Mouse (Mus musculus): ENCODE data around the gene Ubl5.
"Not testable (repeated sequence)": the region's sequence is repeated elsewhere in the genome, so short reads cannot be mapped to it uniquely, and the experiment has no call there.

The Ubl5 gene

GRCm38 (mm10) chr9:20642101-20642895 lies at the start of gene Ubl5:
Gene Ubl5, plus strand, starts transcription at chr9:20642878.
- peak; percentile 47 to 63 for DNase-seq

- no peak for DNase-seq
These were observed 41.4 kb upstream of the Ubl5 start for GRCm38 (mm10) chr9:20601270-20601669.

GRCm38 (mm10) chr9:20606269-20606668 lies 36.4 kb upstream of the Ubl5 start:
- DNase-seq, result no peak

DNA sequence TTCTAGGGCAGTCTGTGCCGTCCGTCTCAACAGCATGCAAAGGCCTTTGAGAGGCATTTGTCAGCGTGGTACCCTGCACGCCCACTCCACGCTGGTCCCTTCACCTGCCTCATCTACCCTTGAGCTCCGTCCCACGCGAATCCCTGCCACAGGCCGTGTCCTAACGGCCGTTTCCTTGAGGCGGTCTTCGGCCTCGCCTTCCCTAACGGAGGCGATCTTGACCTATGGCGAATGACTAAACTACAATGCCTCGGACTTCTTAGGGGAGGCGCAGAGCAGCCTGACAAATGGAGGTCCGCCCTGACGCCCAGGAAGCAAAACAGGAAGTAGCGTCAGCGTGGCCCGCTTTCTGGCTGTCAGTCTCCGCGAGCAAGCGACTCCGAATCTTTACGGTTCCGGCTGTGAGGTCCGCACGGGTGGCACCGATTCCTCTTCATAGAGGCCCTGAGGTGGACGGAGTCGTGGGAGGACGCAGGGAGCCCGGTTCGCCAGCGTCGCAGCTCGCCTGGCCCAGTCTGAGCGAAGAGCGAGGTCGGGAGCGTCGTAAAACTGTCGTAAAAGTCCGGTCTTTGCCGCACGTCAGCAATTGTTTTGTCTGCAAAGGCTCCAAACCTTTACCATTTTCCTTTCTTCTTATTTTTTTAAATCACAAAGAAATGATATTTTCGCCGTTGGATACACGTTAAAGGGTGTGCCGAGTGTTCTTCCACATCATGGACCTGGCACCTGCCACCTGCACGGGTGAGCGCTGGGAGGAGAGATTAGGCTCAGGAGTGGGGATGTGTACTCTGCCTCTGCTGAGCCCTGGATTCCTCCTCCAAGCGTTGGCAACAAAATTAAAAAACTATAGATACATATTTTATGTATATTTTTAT lies 35.3 kb upstream of the Ubl5 start:
- DNase-seq, result peak; percentile 87

DNA sequence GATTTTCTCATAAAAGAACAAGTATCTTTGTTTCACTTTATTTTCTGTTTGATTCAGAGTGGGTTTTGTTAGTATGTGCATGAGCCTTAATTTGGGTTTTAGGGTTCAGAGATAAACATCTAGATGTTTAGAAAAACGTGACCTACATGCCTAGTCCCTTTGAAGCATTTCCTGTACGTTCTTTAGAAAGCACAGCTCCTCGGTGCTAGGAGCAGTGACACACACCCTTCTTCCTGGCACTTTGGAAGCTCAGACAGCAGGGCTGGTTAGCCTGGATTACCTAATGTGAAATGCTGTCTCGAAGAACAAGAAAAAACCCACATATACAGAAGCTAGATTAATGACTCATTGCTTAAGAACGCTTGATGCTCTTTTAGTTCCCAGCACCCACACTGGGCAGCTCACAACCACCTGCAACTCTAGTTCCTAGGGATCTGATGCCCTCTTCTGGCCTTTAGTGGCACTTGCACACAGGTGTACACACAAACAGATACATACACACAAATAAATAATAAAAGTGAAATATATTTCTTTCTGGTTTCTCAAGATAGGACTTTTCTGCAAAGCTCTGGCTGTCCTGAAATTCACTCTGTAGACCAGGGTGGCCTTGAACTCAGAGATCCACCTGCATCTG lies 32.7 kb upstream of the Ubl5 start:
- no peak for DNase-seq

DNA sequence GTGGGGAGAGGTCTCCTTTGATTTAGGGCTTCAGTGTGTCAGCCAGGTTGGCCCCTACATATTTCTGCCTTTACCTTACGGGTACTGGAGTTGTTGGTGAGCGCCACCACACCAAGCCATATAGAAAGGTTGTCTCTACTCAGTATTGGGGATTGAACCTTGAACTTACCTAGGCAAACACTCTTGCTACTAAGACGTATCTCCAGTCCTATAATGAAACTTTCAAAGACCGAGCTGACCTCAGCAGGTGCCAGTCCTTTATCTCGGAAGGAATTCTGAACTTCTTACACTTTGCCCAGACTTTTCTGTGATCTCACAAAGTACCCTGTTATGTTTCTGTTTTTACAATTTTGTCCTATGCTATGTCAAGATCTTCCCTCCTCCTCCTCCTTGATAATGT lies 30.7 kb upstream of the Ubl5 start:
- DNase-seq, result no peak

- no peak for DNase-seq
These were observed 26.0 kb upstream of the Ubl5 start for GRCm38 (mm10) chr9:20616685-20617084.

GRCm38 (mm10) chr9:20631332-20631731 lies 11.3 kb upstream of the Ubl5 start:
- no peak for DNase-seq

GRCm38 (mm10) chr9:20635676-20636075 lies 7.0 kb upstream of the Ubl5 start:
- DNase-seq, result not testable (repeated sequence)

DNA sequence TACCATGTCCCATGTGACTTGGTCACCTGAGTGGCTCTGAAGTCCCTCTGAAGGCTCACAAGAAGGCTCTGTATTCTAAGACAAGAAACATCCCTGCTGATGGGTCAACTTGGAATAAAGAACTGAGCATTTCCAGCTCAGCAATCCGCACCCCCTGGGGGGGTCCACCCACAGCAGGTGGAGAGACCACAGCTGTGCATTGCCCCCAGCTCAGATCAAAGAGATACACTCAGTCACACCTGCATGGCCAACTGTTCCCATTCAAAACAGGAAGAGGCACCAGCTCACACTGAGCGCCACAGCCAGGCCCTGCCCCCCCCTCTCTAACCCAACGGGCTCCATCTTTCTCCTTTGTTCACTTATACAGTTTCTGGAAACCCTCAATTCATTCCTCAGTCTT lies 6.4 kb upstream of the Ubl5 start:
- no peak for DNase-seq

- DNase-seq, result no peak
These were observed 5.9 kb upstream of the Ubl5 start for GRCm38 (mm10) chr9:20636790-20637189.

DNA sequence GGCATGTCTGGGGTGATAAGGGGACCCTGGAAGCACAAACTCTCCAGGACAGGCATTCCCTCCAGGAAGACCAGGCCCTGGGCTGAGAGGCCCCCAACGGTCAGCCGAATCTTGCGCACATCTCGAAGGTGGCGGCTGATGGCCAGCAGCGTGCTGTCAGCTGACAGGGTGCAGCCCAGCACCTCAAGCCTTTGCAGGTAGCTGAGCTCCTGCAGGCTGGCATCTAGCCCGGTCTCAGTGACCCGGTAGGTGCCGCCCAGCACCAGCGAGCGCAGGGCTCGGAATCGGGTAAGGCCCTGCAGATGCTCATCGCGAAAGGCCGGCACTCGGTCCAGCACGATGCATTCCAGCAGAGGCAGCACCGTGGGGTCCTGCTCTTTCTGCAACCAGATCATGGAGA lies 4.1 kb upstream of the Ubl5 start:
- no peak for DNase-seq

- no peak for DNase-seq
These were observed 3.2 kb upstream of the Ubl5 start for GRCm38 (mm10) chr9:20639486-20639885.

DNA sequence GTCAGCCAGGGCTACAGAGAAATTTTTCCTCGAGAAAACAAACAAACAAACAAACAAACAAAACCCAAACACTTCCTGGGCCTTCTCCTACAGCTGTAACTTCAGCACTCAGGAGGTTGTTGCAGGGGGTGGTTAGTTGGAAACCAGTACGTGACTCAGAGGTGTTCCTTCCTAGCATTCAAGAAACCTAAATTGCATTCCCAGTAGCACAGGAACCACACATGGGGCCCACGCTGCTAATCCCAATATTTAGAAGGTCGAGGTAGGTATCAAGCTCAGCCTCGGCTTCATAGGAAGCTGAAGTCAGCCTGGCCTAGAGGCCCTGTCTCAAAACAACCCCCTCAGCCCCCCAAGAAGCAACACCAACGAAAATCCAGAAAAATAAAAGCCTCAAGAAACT lies 1.2 kb upstream of the Ubl5 start:
- DNase-seq, result no peak

DNA sequence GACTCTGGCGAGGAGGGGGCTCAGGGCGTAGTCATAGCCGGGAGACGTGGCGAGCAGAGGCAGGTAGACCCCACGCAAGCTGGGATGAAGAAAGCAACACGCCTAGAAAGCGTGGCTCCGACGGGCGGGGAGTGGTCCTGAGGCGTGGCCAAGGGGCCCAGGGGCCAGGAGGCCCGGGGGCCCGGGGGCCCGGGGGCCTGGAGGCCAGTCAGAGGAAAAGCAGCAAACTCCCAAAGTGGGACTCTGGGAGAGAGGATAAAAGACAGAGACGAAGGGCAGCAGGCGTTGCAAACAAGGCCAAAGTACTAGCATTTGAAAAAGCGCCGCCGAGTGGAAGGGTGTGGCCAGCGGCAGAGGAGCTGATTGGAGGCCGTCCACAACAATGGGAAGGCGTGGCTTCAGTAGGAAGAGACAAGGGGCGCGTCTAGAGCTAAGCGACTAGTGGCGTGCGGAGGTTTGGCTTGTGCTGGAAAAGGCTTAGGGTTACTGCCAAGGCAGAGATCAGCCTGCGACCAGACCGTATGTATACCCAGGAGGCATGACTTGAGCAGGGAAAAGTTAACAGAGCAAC lies 303 bp downstream of the Ubl5 start:
- peak; percentile 90 to 93 for DNase-seq

DNA sequence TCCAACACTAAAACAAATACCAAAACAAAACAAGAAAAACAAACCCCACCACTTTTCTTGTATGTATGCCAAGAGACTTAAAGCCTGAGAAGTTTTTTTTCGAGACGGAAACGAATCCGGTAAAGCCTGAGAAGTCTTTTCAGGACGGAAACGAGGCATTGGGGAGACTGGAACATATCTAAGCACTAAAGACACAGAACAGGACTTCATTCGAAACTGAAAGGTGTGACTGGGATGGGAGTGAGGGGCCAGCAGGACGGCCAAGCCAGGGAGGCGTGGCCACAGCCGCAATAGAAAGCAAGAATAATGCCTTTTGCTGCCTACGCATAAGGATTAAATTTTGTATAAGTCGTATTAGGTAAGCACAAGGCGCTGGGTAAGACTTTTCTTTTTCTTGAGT lies 1.1 kb downstream of the Ubl5 start:
- DNase-seq, result no peak

GRCm38 (mm10) chr9:20644360-20645081 lies 1.8 kb downstream of the Ubl5 start, which contains the start of gene Fbxl12:
Gene Fbxl12, minus strand, starts transcription at chr9:20644767.
- DNase-seq, result peak; percentile 79 to 82

GRCm38 (mm10) chr9:20645121-20645520 lies 2.4 kb downstream of the Ubl5 start:
- no peak for DNase-seq

GRCm38 (mm10) chr9:20651602-20652259 lies 9.1 kb downstream of the Ubl5 start, which contains the start of gene Pin1:
Gene Pin1, plus strand, starts transcription at chr9:20652095.
- peak; percentile 99 for DNase-seq

DNA sequence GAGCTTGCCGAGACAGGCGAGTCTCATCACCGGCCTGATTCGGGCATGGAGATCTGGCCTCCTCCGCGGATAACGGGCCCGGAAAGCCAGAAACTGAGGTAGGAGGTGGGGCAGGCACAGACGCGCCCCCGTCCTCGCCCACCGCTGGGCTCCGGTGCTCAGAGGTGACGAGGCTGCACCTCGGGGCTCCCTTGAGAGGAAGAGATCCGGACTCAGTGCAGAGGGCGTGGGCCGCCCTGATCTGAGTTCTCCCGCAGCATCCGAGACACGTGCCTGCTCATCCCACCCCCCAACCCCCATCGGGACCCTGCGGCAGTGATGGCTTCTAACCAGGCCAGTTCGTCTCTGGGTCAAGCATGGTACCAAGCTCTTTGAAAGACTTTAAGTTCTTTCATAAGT lies 9.6 kb downstream of the Ubl5 start:
- DNase-seq, result no peak

- no peak for DNase-seq
These were observed 11.2 kb downstream of the Ubl5 start for GRCm38 (mm10) chr9:20653859-20654258.

DNA sequence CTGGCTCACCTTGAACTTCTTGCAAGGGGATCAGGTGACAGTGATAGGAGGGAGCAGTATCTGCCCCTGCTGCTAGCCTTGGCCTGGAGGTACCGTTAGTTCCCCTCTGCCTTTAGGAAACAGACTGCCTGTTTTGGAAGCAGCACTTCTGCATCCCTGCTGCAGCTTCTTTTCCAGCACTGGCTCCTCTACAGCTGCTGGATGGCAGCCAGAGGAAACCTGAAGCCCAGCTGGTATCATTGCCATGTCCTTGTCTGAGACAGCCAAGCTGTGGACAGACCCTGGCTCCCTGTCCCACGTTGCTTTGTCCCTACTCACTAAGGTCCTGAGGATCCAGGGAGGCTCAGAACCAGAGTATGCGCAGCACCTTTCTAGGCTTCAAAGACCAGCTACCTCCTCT lies 14.9 kb downstream of the Ubl5 start:
- no peak for DNase-seq

Data from lung, adult 18-20 months (tissue).